ENCODE assay signal across 8 mouse cellular contexts in genomic region chr9:62470398-62470797, GRCm38 (mm10).
DNase-seq lines count a peak whose midpoint lies in the region; ATAC-seq and TF ChIP-seq lines count a peak whose summit lies in the region.

No protein-coding gene starts in this region.

- no peaks in the 10 kb centered on the region for H3K27me3 ChIP-seq in liver, embryonic 12.5 days (replicated peaks)
- no peaks in the 10 kb centered on the region for H3K27me3 ChIP-seq in intestine, postnatal 0 days (replicated peaks; ENCODE audit: control insufficient read depth, insufficient read depth, low read length)

- no peaks in the 10 kb centered on the region for H3K9me3 ChIP-seq in liver, embryonic 12.5 days (replicated peaks)
- no peaks in the 10 kb centered on the region for H3K9me3 ChIP-seq in intestine, postnatal 0 days (ENCODE audit: control insufficient read depth)

- H3K4me3 ChIP-seq in liver, embryonic 12.5 days, result no peak overlapping the region
- no peak overlapping the region for H3K4me3 ChIP-seq in intestine, postnatal 0 days (ENCODE audit: low read depth, low read length)

- no peak for ATAC-seq in liver, embryonic 12.5 days
- ATAC-seq in intestine, postnatal 0 days, result peak; percentile 53; the same call in 1 of the 2 replicates

- H3K4me1 ChIP-seq in liver, embryonic 12.5 days, result no peaks in the 10 kb centered on the region
- H3K4me1 ChIP-seq in intestine, postnatal 0 days (replicated peaks; ENCODE audit: control insufficient read depth, insufficient read depth, low read length), result no peaks in the 10 kb centered on the region

- 26% methylated on average over 1 of the region's 1 CpGs for WGBS in liver, embryonic 12.5 days (ENCODE audit: insufficient replicate concordance)
- WGBS in intestine, postnatal 0 days, result 11% methylated on average over 1 of the region's 1 CpGs

- no peak overlapping the region for H3K9ac ChIP-seq in liver, embryonic 12.5 days
- H3K9ac ChIP-seq in intestine, postnatal 0 days (ENCODE audit: low read depth, low read length), result no peak overlapping the region

- H3K36me3 ChIP-seq in liver, embryonic 12.5 days, result no peaks in the 10 kb centered on the region
- H3K36me3 ChIP-seq in intestine, postnatal 0 days (ENCODE audit: control insufficient read depth, insufficient read depth), result no peaks in the 10 kb centered on the region

- peak; percentile 74 for DNase-seq in liver
- DNase-seq in embryo, embryonic 11 days, result peak; percentile 88
- DNase-seq in gastrocnemius, postnatal 4 days (ENCODE audit: low spot score in 2 of 2), result peak; percentile 75
- DNase-seq in left cerebral cortex, postnatal 4 days, result peak; percentile 88
- peak; percentile 27 to 56 for DNase-seq in natural killer cell, adult 2 months (ENCODE audit: low spot score in 2 of 2)
- peak; percentile 69 to 85 for DNase-seq in spleen, postnatal 4 days (ENCODE audit: low spot score in 2 of 2)

- TF ChIP-seq CTCF in intestine, postnatal 0 days (IDR thresholded peaks at IDR 0.05; ENCODE audit: low read depth), result peak; percentile 99

- intact Hi-C loops in left cerebral cortex, postnatal 4 days (cut with DNase I), result loop anchor here (5.0 kb wide), 1 partner anchor 82 kb away; no protein-coding TSS in a partner anchor

- no peak overlapping the region for H3K4me2 ChIP-seq in liver, embryonic 12.5 days
- H3K4me2 ChIP-seq in intestine, postnatal 0 days (replicated peaks; ENCODE audit: low read depth), result no peak overlapping the region

- no peak overlapping the region for H3K27ac ChIP-seq in liver, embryonic 12.5 days
- no peak overlapping the region for H3K27ac ChIP-seq in intestine, postnatal 0 days (ENCODE audit: low read depth, low read length)
